Mouse (Mus musculus) CH12.LX (cell line): ENCODE measurements at regions not wholly inside any gene's neighbourhood (a gene's known extent, or its start where the extent isn't known, plus 50 kb on each side); places are given as distances from the start of the nearest gene placed in this dataset.

Experiments
- DNase-seq: peaks from one replicate; pipeline ENCODE4 v3.0.0-alpha.2; 2013; ENCODE audit errors: extremely low read depth
- H3K27ac ChIP-seq: 2 replicates; pipeline ENCODE4 v1.5.1; 2012; ENCODE audit warnings: low read depth, mild to moderate bottlenecking, control low read depth, moderate library complexity; ENCODE audit not compliant: insufficient read depth
- H3K27me3 ChIP-seq: replicated peaks from 2 replicates; pipeline ENCODE3; 2012; ENCODE audit warnings: inconsistent platforms
- H3K36me3 ChIP-seq, 2 experiments: replicated peaks in 1 of 2; 2 replicates each; pipeline versions ENCODE3 to v1.6.1; 2012; ENCODE audit warnings: inconsistent platforms in 1 of 2, low read length in 1 of 2, mild to moderate bottlenecking in 1 of 2, mixed read lengths in 1 of 2, moderate library complexity in 1 of 2; ENCODE audit not compliant: control insufficient read depth in 1 of 2, insufficient read depth in 1 of 2
- H3K4me1 ChIP-seq, 2 experiments: 2 replicates each; pipeline ENCODE4 v1.6.1; 2012; ENCODE audit warnings: inconsistent platforms in 1 of 2, moderate library complexity in 1 of 2; ENCODE audit not compliant: insufficient read depth in 2 of 2, control insufficient read depth in 1 of 2
- H3K4me2 ChIP-seq: 2 replicates; pipeline ENCODE4 v1.6.1; 2012; ENCODE audit warnings: low read depth, mild to moderate bottlenecking, control low read depth; ENCODE audit not compliant: poor library complexity, insufficient read depth, severe bottlenecking
- H3K4me3 ChIP-seq, 3 experiments: fragments of 150-350 bp in 1 of 3; sonication (generic) in 1 of 3; replicated peaks in 1 of 3; 2 replicates each; pipeline versions ENCODE3 to v1.5.1; 2011 to 2012; ENCODE audit warnings: low read depth in 2 of 3, low read length in 2 of 3, mild to moderate bottlenecking in 2 of 3, moderate library complexity in 2 of 3, control low read depth in 1 of 3, improper control_type of control experiment in 1 of 3, inconsistent platforms in 1 of 3, mixed read lengths in 1 of 3; ENCODE audit not compliant: poor library complexity in 1 of 3
- H3K79me2 ChIP-seq: replicated peaks from 2 replicates; pipeline ENCODE4 v1.6.1; 2012; ENCODE audit warnings: mild to moderate bottlenecking, moderate library complexity; ENCODE audit not compliant: control insufficient read depth, poor library complexity, insufficient read depth, severe bottlenecking; ENCODE audit errors: extremely low read depth
- H3K9ac ChIP-seq: 2 replicates; pipeline ENCODE4 v1.6.1; 2012; ENCODE audit warnings: low read depth, mild to moderate bottlenecking, control low read depth, moderate library complexity; ENCODE audit not compliant: insufficient read depth
- H3K9me3 ChIP-seq: replicated peaks from 2 replicates; pipeline ENCODE3; 2012; ENCODE audit warnings: low read length, inconsistent platforms, mixed read lengths
- BHLHE40 ChIP-seq: IDR thresholded peaks from 2 replicates; pipeline ENCODE4 v1.6.1; 2011; ENCODE audit warnings: mild to moderate bottlenecking, low read depth, low read length, improper control_type of control experiment
- CHD2 ChIP-seq: IDR thresholded peaks from 2 replicates; pipeline ENCODE4 v1.6.1; 2011; ENCODE audit warnings: low read length, improper control_type of control experiment
- CTCF ChIP-seq, 2 experiments: IDR thresholded peaks in 1 of 2; conservative IDR thresholded peaks in 1 of 2; 2 replicates each; pipeline ENCODE4 v1.5.1; 2011 to 2012; ENCODE audit warnings: low read depth in 2 of 2, low read length in 2 of 2, improper control_type of control experiment in 1 of 2, inconsistent platforms in 1 of 2, mild to moderate bottlenecking in 1 of 2, moderate library complexity in 1 of 2
- EP300 ChIP-seq: IDR thresholded peaks from 2 replicates; pipeline ENCODE4 v1.6.1; 2011; ENCODE audit warnings: low read length, improper control_type of control experiment
- ETS1 ChIP-seq: conservative IDR thresholded peaks from 2 replicates; pipeline ENCODE4 v1.6.1; 2012; ENCODE audit warnings: low read depth, mild to moderate bottlenecking, inconsistent platforms, low read length, improper control_type of control experiment, moderate library complexity
- HCFC1 ChIP-seq: IDR thresholded peaks from 2 replicates; pipeline ENCODE4 v1.6.1; 2012; ENCODE audit warnings: low read depth, mild to moderate bottlenecking, inconsistent platforms, low read length, improper control_type of control experiment
- IRF4 ChIP-seq: IDR thresholded peaks from 2 replicates; pipeline ENCODE4 v1.6.1; 2014; ENCODE audit warnings: low read depth, mild to moderate bottlenecking, inconsistent platforms, low read length, improper control_type of control experiment
- JUN ChIP-seq: IDR thresholded peaks from 2 replicates; pipeline ENCODE4 v1.6.1; 2011; ENCODE audit warnings: low read depth, mild to moderate bottlenecking, low read length, improper control_type of control experiment, moderate library complexity; ENCODE audit not compliant: insufficient read depth
- JUND ChIP-seq: conservative IDR thresholded peaks from 2 replicates; pipeline ENCODE4 v1.6.1; 2011; ENCODE audit warnings: low read depth, low read length, improper control_type of control experiment
- KAT2A ChIP-seq: IDR thresholded peaks from 2 replicates; pipeline ENCODE4 v1.6.1; 2012; ENCODE audit warnings: low read length, improper control_type of control experiment, inconsistent platforms; ENCODE audit not compliant: insufficient replicate concordance
- MYC ChIP-seq: IDR thresholded peaks from 2 replicates; pipeline ENCODE4 v1.6.1; 2011; ENCODE audit warnings: low read depth, mild to moderate bottlenecking, improper control_type of control experiment, low read length
- TBP ChIP-seq: conservative IDR thresholded peaks from 2 replicates; pipeline ENCODE4 v1.6.1; 2011; ENCODE audit warnings: low read depth, low read length, improper control_type of control experiment
- USF1 ChIP-seq: IDR thresholded peaks from 2 replicates; pipeline ENCODE4 v1.6.1; 2014; ENCODE audit warnings: low read depth, mild to moderate bottlenecking, inconsistent platforms, low read length, improper control_type of control experiment
- USF2 ChIP-seq: conservative IDR thresholded peaks from 2 replicates; pipeline ENCODE4 v1.6.1; 2011; ENCODE audit warnings: low read depth, low read length, improper control_type of control experiment
- ZKSCAN1 ChIP-seq: IDR thresholded peaks from 2 replicates; pipeline ENCODE4 v1.6.1; 2012; ENCODE audit warnings: low read depth, inconsistent platforms, low read length, improper control_type of control experiment, borderline replicate concordance
- dilution Hi-C: fragments of 300-500 bp; cut with MboI; formaldehyde crosslinking; loops from 2 replicates; pipeline ENCODE4 v1.14.3; 2020; ENCODE audit warnings: low sequenced_read_pairs; ENCODE audit not compliant: extremely low pct_unique_long_range_greater_than_20kb, extremely low pct_ligation_motif_present
- in situ Hi-C: fragments of 300-500 bp; cut with MboI; formaldehyde crosslinking; loops from 3 replicates; pipeline ENCODE4 v1.14.3; 2019; ENCODE audit warnings: low sequenced_read_pairs, low pct_ligation_motif_present, low pct_unique_long_range_greater_than_20kb, mixed read lengths

- in situ Hi-C loops (no loop called here), dilution Hi-C loops (no loop called here)
- no peak for TF ChIP-seq MYC
- TF ChIP-seq CTCF (conservative IDR thresholded peaks at IDR 0.05 in 1 of 2, IDR thresholded peaks at IDR 0.05 in 1 of 2; ENCODE audit: low read depth in 2 of 2, low read length in 2 of 2), result no peak
- no peak for TF ChIP-seq EP300
- TF ChIP-seq KAT2A, result no peak
- TF ChIP-seq HCFC1, result no peak
- no peak for TF ChIP-seq USF2
- no peak for TF ChIP-seq IRF4
Measured at GRCm38 (mm10) chr12:9991305-9991704, 378.5 kb upstream of the Nt5c1b start.

GRCm38 (mm10) chr12:9995670-9996069 lies 374.1 kb upstream of the Nt5c1b start:
- H3K9me3 ChIP-seq, result no peaks in the 10 kb centered on the region
- no peaks in the 10 kb centered on the region for H3K27me3 ChIP-seq
- DNase-seq, result no peak
- no peak overlapping the region for H3K27ac ChIP-seq
- H3K79me2 ChIP-seq, result no peaks in the 10 kb centered on the region; the same call in 1 of the 2 replicates
- dilution Hi-C loops, result no loop called here
- H3K4me2 ChIP-seq, result no peak overlapping the region
- no peaks in the 10 kb centered on the region for H3K4me1 ChIP-seq
- in situ Hi-C loops, result no loop called here
- no peaks in the 10 kb centered on the region for H3K36me3 ChIP-seq
- TF ChIP-seq CHD2 (no peak), USF2 (no peak), TBP (no peak), JUN (no peak), USF1 (no peak), JUND (no peak), ZKSCAN1 (no peak), ETS1 (no peak), BHLHE40 (no peak)
- no peak overlapping the region for H3K4me3 ChIP-seq
- H3K9ac ChIP-seq, result no peak overlapping the region

More at GRCm38 (mm10) chr12:9991305-9991704, 378.5 kb upstream of the Nt5c1b start:
- no peaks in the 10 kb centered on the region for H3K4me1 ChIP-seq
- no peak overlapping the region for H3K4me2 ChIP-seq
- no peaks in the 10 kb centered on the region for H3K9me3 ChIP-seq
- no peak overlapping the region for H3K4me3 ChIP-seq
- H3K9ac ChIP-seq, result no peak overlapping the region
- no peaks in the 10 kb centered on the region for H3K27me3 ChIP-seq
- DNase-seq, result no peak
- H3K27ac ChIP-seq, result no peak overlapping the region
- no peaks in the 10 kb centered on the region; the same call in 1 of the 2 replicates for H3K79me2 ChIP-seq
- no peaks in the 10 kb centered on the region for H3K36me3 ChIP-seq
